Mouse (Mus musculus) Muller cell, postnatal 12 days (primary cell): Measurements from ENCODE around the gene Hcn2.
"Not testable (repeated sequence)": the region's sequence is repeated elsewhere in the genome, so short reads cannot be mapped to it uniquely, and the experiment has no call there.

ENCODE experiments used
- DNase-seq: peaks from one replicate; pipeline ENCODE4 v3.0.0-alpha.2; 2015; ENCODE audit errors: inconsistent ontology term

Hcn2 gene

DNA sequence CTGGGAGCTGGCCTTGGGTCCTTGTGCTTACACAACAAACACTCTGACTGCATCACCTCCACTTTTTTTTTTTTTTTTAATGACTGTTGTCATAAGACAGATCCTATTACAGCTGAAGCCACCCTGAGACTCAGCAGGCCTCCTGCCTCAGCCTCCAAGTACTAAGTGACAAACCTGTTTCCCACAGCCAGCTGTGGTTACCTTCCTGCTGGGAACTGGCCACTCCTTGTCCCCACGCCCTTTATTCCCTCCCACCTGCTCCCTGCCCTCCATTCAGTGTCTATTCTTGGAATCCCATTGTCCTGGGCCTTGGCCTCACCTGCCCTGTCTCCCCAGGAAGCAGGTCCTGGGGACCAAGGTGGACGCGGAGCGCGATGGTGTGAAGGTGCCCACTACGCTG, 28.9 kb upstream of the Hcn2 start:
- no peak for DNase-seq

DNA sequence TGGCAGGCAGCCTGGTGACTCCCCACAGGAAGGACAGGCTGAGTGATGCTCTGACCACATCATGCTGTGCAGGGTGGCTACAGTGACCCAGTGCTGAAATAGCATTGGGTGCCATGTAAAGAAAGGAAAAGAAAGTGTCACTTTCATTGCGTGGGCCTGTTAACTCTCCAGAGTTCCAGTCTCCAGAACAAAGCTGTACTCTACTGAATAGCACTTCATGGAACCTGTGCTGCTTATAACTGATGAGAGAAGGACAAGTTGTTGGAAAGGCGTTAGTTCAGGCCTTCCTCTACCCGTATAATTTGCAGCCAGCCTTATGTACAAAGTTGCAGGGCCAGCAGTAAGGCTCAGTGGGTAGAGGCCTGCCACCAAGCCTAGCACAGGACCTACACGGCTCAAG, 27.7 kb upstream of the Hcn2 start, which contains the start of gene Gzmm:
Gzmm (plus strand) TSS at position 301 of the 400 bp plus-strand sequence.
- no peak for DNase-seq

DNA sequence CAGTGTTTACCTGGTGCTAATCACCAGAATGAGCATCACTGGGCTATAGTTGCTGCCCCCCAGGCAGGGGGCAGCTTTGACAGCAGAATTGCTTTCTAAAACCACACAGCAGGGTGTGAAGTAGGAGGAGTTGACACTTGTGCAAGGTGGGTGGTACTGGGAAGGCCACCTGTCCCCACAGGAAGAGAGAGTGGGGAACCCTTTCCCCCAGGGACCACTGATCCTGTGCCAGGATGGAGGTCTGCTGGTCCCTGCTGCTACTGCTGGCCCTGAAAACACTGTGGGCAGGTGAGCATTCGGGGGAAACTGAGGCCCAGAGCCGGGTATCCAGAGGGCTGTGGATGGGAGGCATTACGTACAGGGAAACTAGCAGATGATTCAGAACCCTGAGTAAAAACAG, 27.3 kb upstream of the Hcn2 start:
- no peak for DNase-seq

DNA sequence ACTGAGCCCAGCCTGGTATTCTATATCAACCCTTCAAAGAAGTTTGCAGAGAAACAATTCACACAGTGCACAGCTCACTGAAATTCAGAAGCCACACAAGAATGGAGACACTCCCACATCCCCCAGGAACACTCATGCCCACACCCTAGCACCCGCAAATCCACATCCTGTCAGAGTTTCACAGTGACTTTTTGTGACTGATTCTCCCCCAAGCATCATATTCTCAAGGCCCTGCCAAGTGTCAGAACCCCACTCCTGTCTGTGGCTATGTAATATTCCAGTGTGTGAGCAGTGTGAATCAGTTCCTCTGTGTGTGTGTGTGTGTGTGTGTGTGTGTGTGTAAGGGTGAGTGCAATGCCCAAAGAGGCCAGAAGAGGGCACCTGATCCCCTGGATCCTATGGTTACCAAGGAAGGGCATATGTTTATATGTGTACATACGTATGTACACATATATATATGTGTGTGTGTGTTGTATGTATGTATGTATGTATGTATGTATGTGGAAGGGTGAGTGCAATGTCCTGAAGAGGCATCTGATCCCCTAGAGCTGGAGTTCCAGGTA, 24.4 kb upstream of the Hcn2 start:
- no peak for DNase-seq

DNA sequence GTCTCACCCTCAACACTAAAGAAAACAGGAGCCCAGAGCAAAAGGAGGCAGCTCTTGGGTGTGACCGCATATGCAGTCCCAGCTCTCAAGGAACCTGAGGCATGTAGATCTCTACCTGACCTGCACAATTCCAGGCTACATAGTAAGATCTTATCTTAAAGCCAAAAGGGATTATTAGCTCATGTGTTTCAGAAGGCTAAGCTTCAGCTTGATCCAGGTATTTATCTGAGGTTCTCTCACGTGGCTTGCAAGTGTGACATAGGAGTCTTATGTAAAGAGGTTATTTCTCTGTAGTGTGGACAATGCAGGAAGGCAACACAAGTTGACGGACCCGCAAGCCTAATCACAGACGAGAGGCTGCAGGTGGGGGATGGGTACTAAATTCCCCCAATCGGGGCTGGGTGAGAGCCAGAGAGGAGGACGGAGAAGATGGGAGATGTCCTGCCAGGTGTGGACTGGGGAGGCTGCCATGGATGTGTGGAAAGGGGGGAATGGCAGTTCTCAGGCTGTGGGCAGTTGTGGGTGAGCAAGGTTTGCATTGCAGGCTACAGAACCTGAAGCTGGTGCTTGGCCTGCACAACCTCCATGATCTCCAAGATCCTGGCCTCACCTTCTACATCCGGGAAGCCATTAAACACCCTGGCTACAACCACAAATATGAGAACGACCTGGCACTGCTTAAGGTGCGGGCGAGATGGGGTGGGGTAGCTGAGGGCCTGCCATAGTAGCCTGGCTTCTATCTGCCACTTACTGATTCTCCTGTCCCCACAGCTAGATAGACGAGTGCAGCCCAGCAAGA, 22.7 kb upstream of the Hcn2 start:
- no peak for DNase-seq

DNA sequence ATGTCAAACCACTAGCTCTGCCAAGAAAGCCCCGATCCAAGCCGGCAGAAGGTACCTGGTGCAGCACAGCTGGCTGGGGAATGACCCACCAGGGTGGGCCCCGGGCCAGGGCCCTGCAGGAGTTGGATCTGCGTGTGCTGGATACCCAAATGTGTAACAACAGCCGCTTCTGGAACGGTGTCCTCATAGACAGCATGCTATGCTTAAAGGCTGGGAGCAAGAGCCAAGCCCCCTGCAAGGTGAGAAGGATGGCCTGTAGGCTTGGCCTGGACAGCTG, 22.1 kb upstream of the Hcn2 start:
- DNase-seq = no peak

DNA sequence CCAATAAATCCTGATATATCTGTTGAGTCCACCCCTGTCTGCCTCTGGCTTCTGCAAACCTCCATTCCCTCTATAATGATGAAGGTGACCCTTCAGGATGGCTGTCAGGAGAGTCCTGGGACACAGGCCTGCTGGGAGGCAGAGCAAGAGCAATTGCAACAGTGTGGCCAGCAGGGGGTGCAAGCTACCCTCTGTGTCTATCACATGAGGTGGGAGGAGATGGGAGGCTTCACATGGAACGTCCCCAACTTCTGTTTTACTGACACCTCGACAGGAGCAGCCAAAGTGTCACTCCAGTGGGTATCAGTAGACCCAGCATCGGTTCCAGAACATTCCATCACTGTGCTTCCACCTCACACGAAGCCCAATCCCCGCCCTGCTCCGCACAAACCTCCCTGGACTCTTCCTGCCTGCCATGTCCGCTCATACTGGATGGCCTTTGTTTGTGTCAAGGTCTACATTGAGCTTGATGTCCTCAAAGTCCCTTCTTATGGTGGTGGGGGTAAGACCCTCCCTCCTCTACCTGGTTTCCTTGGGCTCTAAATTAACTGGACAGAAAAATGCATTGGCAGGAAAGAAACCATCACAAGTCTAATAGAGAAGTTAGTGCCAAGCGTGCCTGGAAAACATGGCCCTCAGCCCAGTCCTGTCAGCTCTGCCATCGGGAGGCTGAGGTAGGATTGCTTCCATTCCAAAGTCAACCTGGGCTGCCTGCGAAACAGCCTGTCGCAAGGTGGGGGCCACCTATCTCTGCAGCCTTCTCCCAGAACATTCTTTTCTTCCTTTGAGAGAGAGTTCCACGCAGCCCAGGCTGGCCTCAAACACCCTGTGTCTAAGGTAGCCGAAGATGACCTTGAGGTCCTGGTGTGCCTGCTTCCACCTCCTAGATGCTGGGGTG, 21.0 kb upstream of the Hcn2 start:
- DNase-seq = peak; percentile 68

DNA sequence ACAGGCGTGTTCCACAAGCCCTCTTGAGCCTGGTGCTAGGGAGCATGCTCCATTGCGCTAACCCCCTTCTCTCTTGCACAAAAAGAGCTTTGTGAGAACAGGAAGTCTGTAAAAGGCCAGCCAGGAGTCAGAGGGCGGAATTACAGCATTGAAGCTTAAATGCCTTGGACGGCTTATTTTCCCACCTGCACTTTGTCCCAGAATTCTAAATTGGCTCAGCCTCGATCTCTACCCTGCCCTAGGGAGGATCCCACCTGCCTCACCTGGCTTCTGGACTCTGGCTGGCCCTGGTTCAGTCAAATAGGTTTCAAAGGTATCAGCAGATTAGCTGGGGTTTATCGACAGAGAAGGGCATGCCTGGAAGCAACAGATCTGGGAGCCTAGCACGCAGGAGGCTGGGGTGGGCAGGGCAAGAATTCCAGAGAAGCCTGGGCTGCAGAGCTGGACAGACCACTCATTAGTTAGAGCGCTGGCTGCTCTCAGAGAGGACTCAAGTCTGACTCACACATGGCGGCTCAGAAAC, 20.2 kb upstream of the Hcn2 start:
- peak; percentile 89 for DNase-seq

DNA sequence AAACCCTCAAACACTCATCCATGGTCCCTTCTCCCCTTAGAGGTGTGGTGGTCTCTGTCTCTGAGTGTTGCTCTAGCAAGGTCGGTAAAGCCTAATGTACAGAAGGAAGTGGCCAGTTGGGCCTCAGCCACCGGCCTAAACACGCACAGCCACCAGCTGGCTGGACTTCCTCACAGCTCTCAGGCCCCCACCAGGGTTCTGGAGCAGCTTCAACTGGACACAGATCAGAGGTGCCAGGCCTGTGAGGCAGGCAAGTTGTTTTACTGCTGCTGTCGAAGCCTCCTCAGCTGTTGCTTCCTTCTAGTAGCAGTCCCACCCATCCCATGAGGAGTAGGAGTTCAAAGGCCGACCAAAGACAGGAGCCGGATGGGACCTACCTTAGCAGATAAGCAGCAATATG, 18.5 kb upstream of the Hcn2 start:
- DNase-seq = no peak

DNA sequence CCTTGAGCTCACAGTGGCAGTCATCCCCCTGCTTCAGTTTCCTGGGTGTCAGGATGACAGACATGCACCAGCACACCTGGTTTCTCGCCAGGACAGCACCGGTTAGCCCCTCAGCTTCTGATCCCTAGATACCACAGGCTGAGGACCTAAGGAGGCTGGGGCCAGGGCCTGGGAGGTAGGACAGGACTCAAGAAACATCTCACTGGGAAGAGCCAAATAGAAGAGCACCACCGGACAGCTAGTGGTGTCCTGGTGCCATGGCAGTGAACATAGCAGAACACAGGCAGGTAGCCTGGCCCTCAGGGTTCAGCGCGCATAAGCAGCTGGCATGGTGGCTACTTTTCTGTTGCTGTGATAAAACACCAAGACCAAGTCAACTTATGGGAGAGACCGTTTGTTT, 18.0 kb upstream of the Hcn2 start:
- no peak for DNase-seq

DNA sequence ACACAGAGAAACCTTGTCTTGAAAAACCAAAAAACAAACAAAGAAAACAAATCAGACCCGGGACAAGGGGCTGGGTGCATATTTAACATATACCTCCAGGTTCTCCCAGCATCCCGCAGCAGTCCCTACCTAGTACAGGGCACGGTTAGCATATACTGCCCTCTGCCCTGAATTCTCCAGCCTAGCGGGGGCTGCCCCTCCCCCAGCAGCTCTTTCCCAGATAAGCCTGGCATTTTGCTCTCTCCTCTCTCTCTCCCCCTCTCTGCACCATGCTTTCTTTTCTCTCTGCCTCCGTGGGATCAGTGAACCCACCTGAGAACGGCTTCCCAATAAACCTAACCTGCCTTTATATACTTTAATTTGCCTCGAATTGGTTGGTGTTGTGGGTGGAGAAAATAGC, 15.8 kb upstream of the Hcn2 start:
- DNase-seq = no peak

DNA sequence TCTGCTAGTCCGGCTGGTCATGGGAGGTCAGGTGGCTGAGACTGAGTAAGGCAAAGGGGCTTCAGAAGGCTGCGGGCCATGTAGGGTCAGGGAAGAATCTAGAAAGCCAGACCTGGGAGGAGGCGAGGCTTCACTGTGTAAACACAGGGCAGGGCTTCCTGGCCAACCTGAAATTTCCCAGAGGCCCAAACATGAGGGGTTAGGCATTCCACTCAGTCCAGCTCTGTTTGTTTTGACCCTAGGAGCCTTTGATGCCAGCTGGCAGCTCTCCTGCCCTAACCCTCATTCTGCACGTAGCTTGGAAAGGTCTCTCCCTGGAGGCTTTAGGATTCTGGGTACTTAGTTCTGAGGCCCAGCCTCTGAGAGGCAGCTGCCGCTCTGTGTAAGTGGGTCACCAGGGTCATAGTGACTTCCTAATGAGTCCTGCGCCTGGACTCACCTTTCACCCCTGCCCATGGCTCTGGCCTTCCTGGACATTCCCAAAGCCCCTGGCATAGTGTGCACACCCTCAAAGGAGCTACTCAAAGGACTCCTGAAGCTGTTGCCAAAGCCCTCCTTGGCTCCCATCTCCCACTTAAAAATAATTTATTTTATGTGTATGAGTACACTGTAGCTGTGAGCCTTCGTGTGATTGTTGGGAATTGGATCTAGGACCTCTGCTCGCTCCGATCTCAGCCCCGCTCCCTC, 14.8 kb upstream of the Hcn2 start:
- peak; percentile 73 for DNase-seq

DNA sequence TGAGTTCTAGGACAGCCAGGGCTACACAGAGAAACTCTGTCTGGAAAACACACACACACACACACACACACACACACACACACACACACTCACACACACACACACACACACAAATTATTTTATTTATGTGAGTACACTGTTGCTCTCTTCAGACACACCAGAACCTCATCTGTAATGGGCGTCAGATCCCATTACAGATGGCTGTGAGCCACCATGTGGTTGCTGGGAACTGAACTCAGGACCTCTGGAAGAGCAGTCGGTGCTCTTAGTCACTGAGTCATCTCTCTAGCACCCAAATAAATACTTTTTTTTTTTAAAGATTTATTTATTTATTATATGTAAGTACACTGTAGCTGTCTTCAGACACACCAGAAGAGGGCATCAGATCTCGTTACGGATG, 13.5 kb upstream of the Hcn2 start:
- DNase-seq = not testable (repeated sequence)

DNA sequence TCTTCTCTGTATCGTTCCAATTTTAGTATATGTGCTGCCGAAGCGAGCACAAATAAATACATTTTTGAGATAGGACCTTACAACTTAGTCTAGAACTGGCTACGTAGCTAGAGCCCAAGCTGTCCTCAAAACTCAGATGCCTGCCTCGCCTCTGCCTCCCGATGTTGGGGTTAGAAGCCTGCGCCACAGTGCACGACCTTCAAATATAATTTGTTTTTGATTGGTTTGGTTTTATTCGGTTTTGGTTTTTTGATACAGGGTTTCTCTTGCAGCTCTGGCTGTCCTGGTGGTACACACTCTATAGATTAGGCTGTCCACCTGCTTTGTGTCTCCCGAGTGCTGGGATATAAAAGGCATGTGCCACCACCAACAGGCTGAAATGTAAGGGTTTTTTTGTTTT, 12.9 kb upstream of the Hcn2 start:
- DNase-seq = no peak

DNA sequence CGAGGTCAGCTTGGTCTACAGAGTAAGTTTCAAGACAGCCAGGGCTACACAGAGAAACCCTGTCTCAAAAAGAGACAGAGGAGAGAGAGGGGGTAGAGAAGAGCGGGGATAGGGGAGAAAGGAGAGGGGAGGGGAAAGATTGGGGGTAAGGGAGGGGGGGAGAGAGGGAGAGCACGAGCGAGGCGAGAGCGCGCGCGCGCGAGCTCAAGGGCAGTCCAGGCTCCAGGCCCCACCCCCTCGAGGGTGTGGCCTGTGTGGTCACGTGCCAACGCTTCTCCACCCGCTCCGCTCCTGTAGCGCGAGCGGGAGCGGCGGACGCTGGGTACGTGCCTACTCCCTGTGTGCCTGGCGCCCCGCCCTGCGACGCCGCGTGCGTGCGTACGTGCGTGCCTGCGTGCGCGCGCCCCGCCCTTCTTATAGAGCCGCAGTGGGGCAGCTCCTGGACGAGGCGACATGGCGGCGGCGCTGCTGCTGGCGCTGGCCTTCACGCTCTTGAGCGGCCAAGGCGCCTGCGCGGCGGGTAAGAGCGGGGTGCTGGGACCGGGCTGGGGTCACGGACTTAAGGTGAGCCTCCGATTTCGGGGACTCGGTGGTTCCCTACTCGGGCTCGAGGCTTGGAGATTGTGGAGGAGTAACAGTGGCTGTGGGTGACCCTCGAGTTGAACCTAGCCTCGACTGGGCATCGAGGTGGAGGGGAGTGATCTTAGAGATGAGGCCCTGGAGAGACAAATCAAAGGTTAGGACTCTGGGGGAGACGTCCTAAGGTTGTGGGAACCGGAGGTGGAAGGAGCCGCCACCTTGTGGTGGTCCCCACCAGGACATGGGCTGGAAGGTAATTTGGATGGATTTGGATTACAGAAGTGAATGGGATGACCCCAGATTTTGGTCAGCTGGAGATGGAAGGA, 12.1 kb upstream of the Hcn2 start, which contains the start of gene Bsg:
Bsg (plus strand) TSS at position 427 of the 905 bp plus-strand sequence.
- peak; percentile 100 for DNase-seq

DNA sequence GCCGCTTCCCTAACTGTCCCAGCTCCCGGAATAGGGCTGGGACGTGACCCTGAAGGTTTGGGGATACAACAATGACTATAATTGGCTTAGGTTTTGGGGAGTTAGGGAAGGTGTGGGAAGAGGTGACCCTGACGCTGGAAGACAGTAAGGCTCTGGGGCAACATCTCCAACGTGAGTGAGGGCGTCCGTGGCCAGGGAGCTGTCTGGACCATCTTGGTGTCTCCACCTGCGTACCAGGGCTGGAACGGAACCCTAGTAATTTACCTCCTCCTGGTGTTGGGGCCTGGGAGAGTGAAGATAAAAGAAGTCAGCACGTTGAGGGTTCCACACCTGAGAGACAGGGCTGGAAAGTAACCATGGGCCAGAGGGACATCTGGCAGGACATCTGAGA, 11.5 kb upstream of the Hcn2 start:
- no peak for DNase-seq

DNA sequence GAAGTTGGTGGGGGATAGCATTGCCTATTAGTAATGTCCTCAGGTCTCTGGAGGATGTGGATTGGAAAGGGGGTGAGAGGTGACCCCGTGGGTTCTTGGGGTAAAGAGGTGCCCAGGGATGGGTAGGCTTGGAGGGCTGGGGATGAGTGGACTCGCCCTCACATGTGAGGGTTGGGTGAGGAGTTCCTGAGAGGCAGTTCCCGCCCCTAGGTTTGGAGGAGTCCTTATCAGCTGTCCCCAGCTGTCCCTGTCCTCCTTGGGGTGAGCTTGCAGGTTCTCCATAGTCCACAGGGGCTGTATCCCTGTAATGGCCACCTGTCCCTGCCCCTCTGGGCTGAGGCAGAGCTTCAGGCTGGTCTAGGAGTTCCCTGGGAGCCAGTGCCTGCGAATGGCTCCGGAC, 10.5 kb upstream of the Hcn2 start:
- DNase-seq = no peak

DNA sequence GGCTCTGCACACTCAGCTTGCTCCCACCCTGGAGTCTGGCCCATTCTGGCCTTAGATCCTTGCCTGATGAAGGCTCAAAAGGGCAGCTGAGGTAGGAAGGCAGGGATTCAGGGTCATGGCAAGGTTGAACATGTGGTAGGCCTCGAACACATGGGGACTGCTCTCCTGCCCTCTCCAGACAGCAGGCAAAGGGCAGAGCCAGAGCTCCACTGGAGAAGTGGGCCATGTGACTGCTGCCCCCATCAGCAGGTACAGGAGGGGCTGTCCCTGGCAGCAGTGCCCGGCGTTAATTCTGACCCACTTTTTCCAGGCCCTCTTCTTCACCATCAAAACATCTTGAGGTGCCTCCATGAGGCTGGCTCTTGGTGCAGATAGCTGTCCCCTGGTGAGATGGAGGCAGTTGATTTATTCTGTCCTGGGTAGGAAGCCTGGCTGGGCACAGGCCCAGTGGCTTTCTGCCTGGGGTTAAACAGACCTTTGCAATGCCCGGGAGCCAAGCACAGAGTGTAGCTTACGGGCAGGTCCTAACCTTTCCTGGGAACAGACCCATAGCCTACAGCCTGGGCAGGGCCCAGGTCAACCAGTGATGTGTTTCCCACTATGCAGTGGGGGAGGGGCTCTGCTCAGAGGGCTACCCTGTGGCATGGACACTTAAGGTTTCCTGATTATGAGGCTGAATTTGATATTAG, 9.9 kb upstream of the Hcn2 start:
- DNase-seq = no peak

DNA sequence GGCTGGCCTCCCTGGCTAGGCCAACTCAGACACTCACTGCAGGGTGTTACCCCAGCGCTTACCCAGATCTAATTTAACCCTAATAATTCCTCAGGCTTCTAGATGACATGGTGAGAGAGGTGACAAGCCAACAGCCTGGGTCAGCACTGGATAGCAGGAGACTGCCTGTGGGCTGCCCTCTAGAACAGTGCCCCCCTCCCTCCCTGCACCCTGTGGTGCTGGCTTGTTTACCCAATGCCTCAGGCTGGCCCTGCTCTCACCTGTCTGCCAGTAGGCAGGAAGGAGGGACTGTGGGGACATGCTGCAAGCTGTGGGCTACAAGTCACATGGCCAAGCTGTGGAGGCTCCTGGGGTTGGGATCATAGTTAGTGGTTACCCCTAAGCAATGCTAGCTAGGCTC, 9.3 kb upstream of the Hcn2 start:
- no peak for DNase-seq

DNA sequence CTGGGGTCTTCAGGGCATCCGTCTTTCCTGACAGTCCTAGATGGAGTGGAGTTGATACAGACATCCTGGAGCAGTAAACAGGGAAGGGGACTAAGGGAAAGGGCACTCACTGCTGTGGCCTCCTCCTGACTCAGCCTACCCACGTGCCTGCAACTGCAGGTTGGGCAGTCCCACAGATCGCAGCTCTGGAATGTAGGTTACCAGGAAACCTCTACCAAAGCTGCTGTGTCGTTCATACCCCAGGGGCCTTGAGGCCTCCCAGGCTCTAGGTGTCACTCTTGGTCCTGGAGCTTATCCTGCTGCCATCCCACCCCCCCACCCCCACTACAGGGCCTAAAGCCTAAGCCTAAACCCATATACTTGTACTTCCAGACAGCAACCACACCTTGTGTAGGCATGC, 8.7 kb upstream of the Hcn2 start:
- no peak for DNase-seq
